Mouse (Mus musculus) lung, adult 2 months (tissue): ENCODE results near the gene Cish. TPM values are rescaled to one million over a fixed set of nuclear protein-coding genes. Genes with fewer than 3 reads are reported as not detected.
"Not testable (repeated sequence)": the region's sequence is repeated elsewhere in the genome, so short reads cannot be mapped to it uniquely, and the experiment has no call there.

Source experiments
- DNase-seq: peaks from one replicate; pipeline ENCODE4 v3.0.0; 2022
- H3K4me1 ChIP-seq: fragments of 200-500 bp; 2 replicates; pipeline ENCODE4 v1.6.1; 2011; ENCODE audit warnings: low read length; ENCODE audit not compliant: control insufficient read depth, insufficient read depth
- H3K4me3 ChIP-seq: fragments of 200-500 bp; replicated peaks from 2 replicates; pipeline ENCODE3; 2011; ENCODE audit warnings: low read depth, mild to moderate bottlenecking, control low read depth, low read length; ENCODE audit errors: extremely low read depth
- CTCF ChIP-seq: fragments of 200-500 bp; IDR thresholded peaks from 2 replicates; pipeline ENCODE4 v1.5.1; 2011; ENCODE audit warnings: mild to moderate bottlenecking, low read length, control low read depth; ENCODE audit not compliant: insufficient read depth
- POLR2A ChIP-seq: fragments of 200-500 bp; IDR thresholded peaks from 2 replicates; pipeline ENCODE4 v1.6.1; 2011; ENCODE audit warnings: low read depth, mild to moderate bottlenecking, control low read depth, low read length, borderline replicate concordance; ENCODE audit errors: extremely low read depth
- whole genome bisulfite sequencing: fragments of 180-500 bp; shearing (Covaris S2); methylation state at CpG from one replicate; pipeline ENCODE4 v1.1.7; 2018; 5-methylcytosine and 5-hydroxymethylcytosine counted together
- polyA plus RNA-seq: library from polyadenylated mRNA; depleted of rRNA; stranded (reverse); fragments of >200 nt; gene quantifications from 2 replicates; pipeline ENCODE4 v1.2.3, GENCODE M21; 2012

The Cish gene
- polyA plus RNA-seq, 1 experiment = 61.1 TPM

- peaks cover 58% of the 10 kb centered on the region for H3K4me1 ChIP-seq
- H3K4me3 ChIP-seq = no peak overlapping the region
- no peak for TF ChIP-seq POLR2A
- TF ChIP-seq CTCF = no peak
- DNase-seq = no peak
- 47% methylated on average over 9 of the region's 9 CpGs for WGBS
Observed at GRCm38 (mm10) chr9:107303121-107303820, 7.4 kb downstream of the Cish start.

- TF ChIP-seq CTCF (no peak), POLR2A (no peak)
- peaks cover 58% of the 10 kb centered on the region for H3K4me1 ChIP-seq
- 71% methylated on average over 5 of the region's 5 CpGs for WGBS
- no peak for DNase-seq
- H3K4me3 ChIP-seq = no peak overlapping the region
Observed at GRCm38 (mm10) chr9:107303900-107304299, 8.1 kb downstream of the Cish start.

GRCm38 (mm10) chr9:107304383-107304782 is 8.6 kb downstream of the Cish start:
- no peak for DNase-seq
- peaks cover 58% of the 10 kb centered on the region for H3K4me1 ChIP-seq
- TF ChIP-seq POLR2A (no peak), CTCF (no peak)
- 78% methylated on average over 3 of the region's 3 CpGs for WGBS
- H3K4me3 ChIP-seq = no peak overlapping the region

- DNase-seq = no peak
- Histone ChIP-seq H3K4me3 (no peak overlapping the region), H3K4me1 (peaks cover 58% of the 10 kb centered on the region)
- 77% methylated on average over 4 of the region's 4 CpGs for WGBS
- TF ChIP-seq POLR2A (no peak), CTCF (no peak)
Observed at GRCm38 (mm10) chr9:107305012-107305411, 9.2 kb downstream of the Cish start.

GRCm38 (mm10) chr9:107305601-107306542 is 10.0 kb downstream of the Cish start:
- WGBS = 32% methylated on average over 13 of the region's 13 CpGs
- Histone ChIP-seq H3K4me3 (no peak overlapping the region), H3K4me1 (peaks cover 52% of the 10 kb centered on the region)
- DNase-seq = peak; percentile 61
- TF ChIP-seq CTCF (no peak), POLR2A (no peak)

GRCm38 (mm10) chr9:107306673-107307072 is 10.8 kb downstream of the Cish start:
- DNase-seq, H3K4me3 ChIP-seq: not testable (repeated sequence)
- peaks cover 49% of the 10 kb centered on the region for H3K4me1 ChIP-seq
- 89% methylated on average over 1 of the region's 1 CpGs for WGBS

GRCm38 (mm10) chr9:107307099-107307872 is 11.5 kb downstream of the Cish start:
- DNase-seq = no peak
- Histone ChIP-seq H3K4me3 (no peak overlapping the region), H3K4me1 (peaks cover 44% of the 10 kb centered on the region)
- 50% methylated on average over 11 of the region's 11 CpGs for WGBS
- TF ChIP-seq CTCF (no peak), POLR2A (no peak)

- H3K4me3 ChIP-seq = no peak overlapping the region
- DNase-seq = peak; percentile 78
- peaks cover 47% of the 10 kb centered on the region for H3K4me1 ChIP-seq
- no peak for TF ChIP-seq POLR2A
- TF ChIP-seq CTCF = no peak
- 12% methylated on average over 12 of the region's 12 CpGs for WGBS
Observed at GRCm38 (mm10) chr9:107307886-107308285, 12.1 kb downstream of the Cish start.

- Histone ChIP-seq H3K4me1 (peaks cover 45% of the 10 kb centered on the region), H3K4me3 (no peak overlapping the region)
- WGBS = 82% methylated on average over 9 of the region's 9 CpGs
- no peak for DNase-seq
- TF ChIP-seq POLR2A (no peak), CTCF (no peak)
Observed at GRCm38 (mm10) chr9:107308346-107309000, 12.6 kb downstream of the Cish start.
